In genomic region chr4:48044491-48045211, GRCm38 (mm10) we compare ENCODE assay signal across 8 mouse cellular contexts. TPM values are rescaled to one million over a fixed set of nuclear protein-coding genes. Genes with fewer than 3 reads are reported as not detected.
A peak's percentile ranks its signal among the peaks of the same experiment; 100 is the strongest.
DNase-seq lines count a peak whose midpoint lies in the region; ATAC-seq and TF ChIP-seq lines count a peak whose summit lies in the region.

Gene Nr4a3, plus strand, starts transcription at chr4:48045153.

- peak; percentile 92 for DNase-seq in 3134 (ENCODE audit: extremely low read depth, insufficient read length, low spot score)
- DNase-seq in adrenal gland, postnatal 36 days, result peak; percentile 93 to 94
- peak; percentile 94 to 96 for DNase-seq in heart, adult 18-20 months
- DNase-seq in kidney, adult 2 months, result peak; percentile 97
- DNase-seq in limb, embryonic 11.5 days (ENCODE audit: low spot score), result peak; percentile 85

- ATAC-seq in embryonic facial prominence, embryonic 12.5 days (ENCODE audit: insufficient number of reproducible peaks, insufficient read depth, low FRiP score, low TSS enrichment), result peak; percentile 63
- peak; percentile 71 for ATAC-seq in limb, embryonic 11.5 days (ENCODE audit: insufficient number of reproducible peaks, low FRiP score, low TSS enrichment, low read depth)
- ATAC-seq in midbrain, embryonic 13.5 days, result peak; percentile 80

- no peaks in the 10 kb centered on the region for H3K9me3 ChIP-seq in embryonic facial prominence, embryonic 12.5 days
- H3K9me3 ChIP-seq in limb, embryonic 11.5 days (ENCODE audit: control insufficient read depth, low read length), result no peaks in the 10 kb centered on the region
- no peaks in the 10 kb centered on the region for H3K9me3 ChIP-seq in midbrain, embryonic 13.5 days

- peak within 1 kb of the TSS; percentile 63; the same call in 1 of the 2 replicates for H3K27ac ChIP-seq in embryonic facial prominence, embryonic 12.5 days
- peak within 1 kb of the TSS; percentile 36 for H3K27ac ChIP-seq in kidney, adult 2 months (ENCODE audit: insufficient read depth, low read depth, low read length)
- no peak within 1 kb of the TSS for H3K27ac ChIP-seq in limb, embryonic 11.5 days (replicated peaks; ENCODE audit: low read depth, low read length)
- peak within 1 kb of the TSS; percentile 90 for H3K27ac ChIP-seq in midbrain, embryonic 13.5 days
- H3K27ac ChIP-seq in small intestine, adult 2 months (ENCODE audit: insufficient read depth, low read depth, low read length), result peak within 1 kb of the TSS; percentile 42

- peak within 1 kb of the TSS; percentile 99 for H3K4me2 ChIP-seq in embryonic facial prominence, embryonic 12.5 days (replicated peaks)
- H3K4me2 ChIP-seq in limb, embryonic 11.5 days (ENCODE audit: low read depth, severe bottlenecking), result peak within 1 kb of the TSS; percentile 99
- peak within 1 kb of the TSS; percentile 94 for H3K4me2 ChIP-seq in midbrain, embryonic 13.5 days (replicated peaks)

- no peaks in the 10 kb centered on the region for H3K36me3 ChIP-seq in embryonic facial prominence, embryonic 12.5 days
- H3K36me3 ChIP-seq in kidney, adult 2 months (ENCODE audit: control insufficient read depth, insufficient read depth, low read length), result no peaks in the 10 kb centered on the region
- no peaks in the 10 kb centered on the region for H3K36me3 ChIP-seq in limb, embryonic 11.5 days (ENCODE audit: control insufficient read depth, insufficient read depth, low read length)
- H3K36me3 ChIP-seq in midbrain, embryonic 13.5 days, result no peaks in the 10 kb centered on the region
- no peaks in the 10 kb centered on the region for H3K36me3 ChIP-seq in small intestine, adult 2 months (ENCODE audit: control insufficient read depth, insufficient read depth, low read length)

- peaks cover 40% of the 10 kb centered on the region for H3K4me1 ChIP-seq in embryonic facial prominence, embryonic 12.5 days
- H3K4me1 ChIP-seq in kidney, adult 2 months (ENCODE audit: control insufficient read depth, insufficient read depth, low read length), result 0 out of 2 replicates have a peak, but pooled peaks cover 2% of the 10 kb centered on the region
- peaks cover 21% of the 10 kb centered on the region; the same call in 1 of the 2 replicates for H3K4me1 ChIP-seq in limb, embryonic 11.5 days (ENCODE audit: control insufficient read depth, insufficient read depth, low read length)
- peaks cover 58% of the 10 kb centered on the region for H3K4me1 ChIP-seq in midbrain, embryonic 13.5 days (replicated peaks)
- peaks cover 8% of the 10 kb centered on the region for H3K4me1 ChIP-seq in small intestine, adult 2 months (ENCODE audit: control insufficient read depth, insufficient read depth, insufficient read length, low read length)

- no peak for TF ChIP-seq CTCF in kidney, adult 2 months (conservative IDR thresholded peaks at IDR 0.05; ENCODE audit: insufficient read depth, insufficient read length, low read depth, low read length)
- no peak for TF ChIP-seq CTCF in small intestine, adult 2 months (IDR thresholded peaks at IDR 0.05; ENCODE audit: extremely low read depth, insufficient read length, insufficient replicate concordance, low read depth, low read length)

- peak; percentile 55 for TF ChIP-seq POLR2A in kidney, adult 2 months (IDR thresholded peaks at IDR 0.05; ENCODE audit: low read depth, low read length)
- TF ChIP-seq POLR2A in small intestine, adult 2 months (IDR thresholded peaks at IDR 0.05; ENCODE audit: low read depth, low read length), result no peak

- WGBS in embryonic facial prominence, embryonic 12.5 days, result under 1% methylated on average over 44 of the region's 54 CpGs
- WGBS in kidney, adult 2 months, result under 1% methylated on average over 54 of the region's 54 CpGs
- WGBS in limb, embryonic 11.5 days, result under 1% methylated on average over 53 of the region's 54 CpGs
- 1% methylated on average over 43 of the region's 54 CpGs for WGBS in midbrain, embryonic 13.5 days
- WGBS in small intestine, adult 2 months, result under 1% methylated on average over 44 of the region's 54 CpGs

- H3K9ac ChIP-seq in embryonic facial prominence, embryonic 12.5 days, result peak within 1 kb of the TSS; percentile 56
- H3K9ac ChIP-seq in limb, embryonic 11.5 days (ENCODE audit: low read length), result peak within 1 kb of the TSS; percentile 56
- peak within 1 kb of the TSS; percentile 83 for H3K9ac ChIP-seq in midbrain, embryonic 13.5 days (replicated peaks)

- peak within 1 kb of the TSS; percentile 64 for H3K4me3 ChIP-seq in embryonic facial prominence, embryonic 12.5 days
- H3K4me3 ChIP-seq in kidney, adult 2 months (ENCODE audit: insufficient read depth, low read depth, low read length), result peak within 1 kb of the TSS; percentile 64
- H3K4me3 ChIP-seq in limb, embryonic 11.5 days (ENCODE audit: low read depth, low read length), result peak within 1 kb of the TSS; percentile 61
- H3K4me3 ChIP-seq in midbrain, embryonic 13.5 days (replicated peaks), result peak within 1 kb of the TSS; percentile 71
- peak within 1 kb of the TSS; percentile 72 for H3K4me3 ChIP-seq in small intestine, adult 2 months (ENCODE audit: low read depth, low read length)

- H3K27me3 ChIP-seq in embryonic facial prominence, embryonic 12.5 days, result peaks cover 31% of the 10 kb centered on the region
- peaks cover 1% of the 10 kb centered on the region for H3K27me3 ChIP-seq in kidney, adult 2 months (replicated peaks; ENCODE audit: control insufficient read depth, insufficient read depth, low read length)
- H3K27me3 ChIP-seq in limb, embryonic 11.5 days (ENCODE audit: control insufficient read depth, insufficient read depth, low read length), result peaks cover 38% of the 10 kb centered on the region
- H3K27me3 ChIP-seq in midbrain, embryonic 13.5 days, result peaks cover 29% of the 10 kb centered on the region
- H3K27me3 ChIP-seq in small intestine, adult 2 months (ENCODE audit: control insufficient read depth, insufficient read depth, low read length), result peaks cover 41% of the 10 kb centered on the region

RNA-seq across cellular contexts. Expression of gene Nr4a3, which starts in this region (rescaled TPM):
- 10 to 100 TPM; 66.7 to 87.7 TPM for total RNA-seq in adrenal gland, postnatal 36 days (2021)
- 0.43 and 0.56 TPM in 2 replicates for polyA plus RNA-seq in embryonic facial prominence, embryonic 12.5 days (2016; fragmentation: Nextera tagmentation; extraction: Ambion mirVana)
- total RNA-seq in heart, adult 18-20 months (2021), result 1 to 10 TPM; 5.8 to 6.7 TPM
- 0.30 and 0.72 TPM in 2 replicates for polyA plus RNA-seq in kidney, adult 2 months (2012; rRNA removed)
- polyA plus RNA-seq in limb, embryonic 11.5 days (2014; fragmentation: Nextera tagmentation; extraction: Ambion mirVana), result 0.17 and 0.28 TPM in 2 replicates
- 1.4 TPM in 2 replicates for polyA plus RNA-seq in midbrain, embryonic 13.5 days (2015; fragmentation: Nextera tagmentation; extraction: Ambion mirVana)
- polyA plus RNA-seq in small intestine, adult 2 months (2012; rRNA removed), result 2.2 and 3.9 TPM in 2 replicates

Comparison
In these comparisons a context has a peak if more than half of its experiments do, and no peak if none do; other contexts are left out.
1. RNA of gene Nr4a3 (total RNA-seq): 66.7 to 87.7 TPM in adrenal gland, postnatal 36 days; 5.8 to 6.7 TPM in heart, adult 18-20 months; every median in the first group is over 4 times any median in the second.
2. Peak in ATAC-seq, H3K4me3 ChIP-seq, H3K27ac ChIP-seq, H3K9ac ChIP-seq and H3K4me2 ChIP-seq in embryonic facial prominence, embryonic 12.5 days; RNA of the gene not detected or under 1 TPM.
3. Peak in DNase-seq, H3K4me3 ChIP-seq and H3K27ac ChIP-seq in kidney, adult 2 months; RNA of the gene not detected or under 1 TPM.
4. Peak in DNase-seq, ATAC-seq, H3K4me3 ChIP-seq, H3K9ac ChIP-seq and H3K4me2 ChIP-seq in limb, embryonic 11.5 days; RNA of the gene not detected or under 1 TPM.
5. Peak in every context shown above with its lines, with median percentiles within 50 percentile points of each other: DNase-seq, ATAC-seq, H3K4me2 ChIP-seq, H3K4me3 ChIP-seq and H3K9ac ChIP-seq.